Mouse (Mus musculus) heart, postnatal 4 days (tissue): ENCODE results near the gene Ntrk3. TPM values are rescaled to one million over a fixed set of nuclear protein-coding genes. Genes with fewer than 3 reads are reported as not detected.

Experiments used
- DNase-seq: peaks from one replicate; pipeline ENCODE4 v3.0.0; 2021
- total RNA-seq, 2 experiments: library from RNA; stranded (reverse); gene quantifications; 2 replicates each; pipeline ENCODE4 v1.2.3; 2021

The Ntrk3 gene
- total RNA-seq, 2 experiments from 2014 or later, result 4.0 to 5.1 TPM

- no peak for DNase-seq
These were observed 116.7 kb downstream of the Ntrk3 start for GRCm38 (mm10) chr7:78621115-78621514.

DNA sequence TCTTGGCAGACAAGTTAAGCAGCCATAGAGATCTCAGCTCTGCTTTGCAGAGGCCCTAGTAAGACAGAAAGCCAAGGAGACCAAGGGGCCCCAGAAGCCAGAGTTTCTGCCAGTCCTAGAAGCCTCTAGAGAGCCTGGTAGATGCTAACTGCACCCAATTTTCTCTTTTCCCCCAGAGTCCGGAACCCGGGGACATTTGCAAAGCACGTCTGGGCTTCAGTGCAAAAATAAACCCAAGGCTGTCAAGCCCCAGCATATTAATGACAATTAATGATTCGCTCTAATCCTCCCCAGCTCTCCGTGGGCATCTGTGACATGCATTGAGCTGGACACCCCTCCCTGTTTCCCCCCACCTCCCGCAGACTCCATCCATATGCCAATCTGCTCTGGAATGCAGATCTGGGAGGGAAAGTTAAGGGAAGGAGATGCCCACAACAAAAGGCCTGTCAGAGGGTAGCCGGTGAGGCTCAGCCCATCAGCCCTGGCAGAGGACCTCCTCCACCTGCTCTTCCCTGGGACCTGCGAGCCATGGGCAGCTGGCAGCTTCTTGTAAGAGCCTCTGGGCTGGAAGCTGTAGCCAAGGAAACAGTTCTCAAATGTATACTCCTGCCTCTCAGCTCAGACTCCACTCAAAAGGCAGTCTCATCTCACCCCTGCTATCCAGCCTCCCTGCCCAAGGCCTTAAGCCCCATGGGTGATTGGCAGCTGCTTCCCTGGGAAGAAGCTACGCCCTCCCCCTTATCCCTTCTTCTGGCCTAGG is 117.8 kb downstream of the Ntrk3 start:
- no peak for DNase-seq

DNA sequence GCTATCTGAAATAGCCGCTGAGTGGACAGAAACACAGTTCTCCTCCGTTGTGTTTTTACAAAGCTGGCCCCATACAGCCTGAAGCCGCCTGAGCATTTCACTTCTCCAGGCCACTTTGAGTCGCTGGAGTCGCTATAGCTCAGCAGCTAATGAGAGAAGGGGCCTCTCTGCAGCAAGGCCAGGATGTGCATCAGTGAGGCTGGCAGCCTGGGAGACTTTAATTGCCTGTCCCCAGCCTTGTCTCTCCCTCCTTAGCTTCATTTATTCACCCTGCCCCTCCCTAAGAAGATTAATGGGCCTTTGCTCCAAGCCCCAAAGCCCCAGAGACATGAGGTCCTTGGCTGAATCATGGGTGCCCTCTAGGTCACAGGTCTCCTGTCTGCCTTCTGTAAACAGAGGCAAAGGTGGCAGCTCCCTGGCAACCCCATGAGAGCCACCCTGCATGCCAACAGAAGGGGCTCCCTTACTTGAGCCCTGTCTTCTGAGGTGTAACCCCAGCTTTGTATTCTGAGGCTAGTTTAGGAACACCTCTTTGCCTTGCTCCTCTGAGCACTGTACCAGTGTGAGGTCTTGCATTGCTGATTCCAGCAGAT is 132.2 kb downstream of the Ntrk3 start:
- DNase-seq, result no peak

DNA sequence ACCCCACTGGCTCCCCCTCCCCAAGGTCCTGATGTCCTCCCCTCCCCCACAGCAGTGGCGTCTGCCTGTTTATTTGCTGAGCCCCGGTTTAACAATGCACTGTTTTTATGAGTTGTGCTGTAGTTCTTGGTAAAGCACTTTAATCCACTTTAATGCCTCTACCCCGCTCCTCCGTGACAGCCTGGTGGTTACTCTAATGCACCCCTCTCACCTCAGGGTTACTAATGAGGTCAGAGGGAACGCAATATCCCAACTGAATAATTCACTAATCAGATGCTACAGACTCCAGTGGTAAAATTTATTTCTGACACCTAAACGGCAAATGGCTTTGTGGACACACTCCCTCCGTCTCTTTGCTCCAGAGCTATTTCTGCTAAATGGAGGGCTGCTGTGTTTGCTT is 133.9 kb downstream of the Ntrk3 start:
- no peak for DNase-seq

DNA sequence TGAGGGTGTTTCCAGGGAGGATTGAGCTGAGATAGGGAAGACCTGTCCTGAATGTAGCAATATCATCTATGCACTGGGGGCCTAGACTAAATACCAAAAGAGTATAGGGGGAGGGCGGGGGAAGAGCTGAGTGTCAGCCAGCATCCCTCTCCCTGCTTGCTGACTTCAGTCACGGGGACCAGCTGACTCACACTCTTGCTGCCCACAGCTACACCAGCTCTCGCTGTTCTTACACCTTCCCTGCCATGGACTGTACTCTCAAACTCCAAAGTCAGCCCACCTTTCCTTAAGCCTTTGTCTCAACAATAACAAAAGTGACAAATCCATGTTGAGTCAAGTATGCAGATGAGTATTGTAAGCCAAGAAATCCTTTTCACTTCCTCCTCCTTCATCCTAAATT is 136.0 kb downstream of the Ntrk3 start:
- no peak for DNase-seq

DNA sequence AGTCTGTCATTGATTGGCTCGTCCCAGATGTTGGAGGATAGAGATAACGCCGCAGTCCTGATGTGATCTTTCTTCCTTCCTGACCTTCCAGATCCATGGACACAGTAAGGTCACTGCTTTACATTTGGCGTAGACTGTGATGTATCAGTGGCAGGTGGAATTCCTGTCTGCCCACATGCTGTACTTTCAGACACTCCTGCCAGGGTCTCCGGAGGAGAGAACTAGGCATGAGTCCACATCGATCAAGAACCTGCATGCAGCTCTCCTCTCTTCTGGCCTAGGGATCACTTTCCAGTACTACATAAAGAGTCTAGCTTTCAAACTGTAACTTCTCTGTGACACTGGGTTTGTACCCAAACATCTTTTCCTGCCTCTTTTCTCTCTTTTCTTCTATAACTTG is 136.9 kb downstream of the Ntrk3 start:
- DNase-seq, result no peak

DNA sequence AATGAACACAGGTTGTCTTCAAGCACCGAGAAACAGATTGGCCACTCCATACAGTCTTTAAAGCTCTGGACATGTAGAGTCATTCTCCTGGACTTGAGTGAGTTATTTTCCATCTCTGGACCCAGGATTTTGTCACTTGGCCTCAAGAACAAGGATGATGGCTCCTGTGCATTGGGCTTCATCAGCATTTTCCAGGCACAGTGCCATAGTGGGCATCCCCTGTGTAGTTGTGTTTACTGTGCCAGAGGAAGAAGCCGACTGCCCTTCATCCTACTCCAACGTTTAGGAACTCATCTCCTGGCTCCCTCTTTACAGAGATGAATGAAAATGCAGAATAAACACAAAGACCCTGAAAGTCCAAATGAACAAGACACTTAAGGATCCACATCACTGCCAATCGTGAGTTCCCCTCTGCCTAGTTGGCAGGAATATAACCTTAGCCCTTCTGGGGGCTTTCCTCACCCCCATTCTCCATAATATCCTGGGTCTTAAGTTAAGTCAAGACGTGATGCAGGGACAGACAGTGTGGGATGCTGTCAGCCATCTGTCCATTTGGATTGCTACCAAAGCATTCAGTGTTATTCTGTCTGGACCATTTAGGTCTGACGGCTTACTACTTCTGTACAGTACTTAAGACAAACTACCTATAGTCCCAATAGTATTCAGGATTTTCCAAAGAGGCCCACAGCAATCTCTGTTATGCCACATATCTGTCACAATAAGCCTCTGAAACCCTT is 137.7 kb downstream of the Ntrk3 start:
- no peak for DNase-seq

- DNase-seq, result no peak
These were observed 139.7 kb downstream of the Ntrk3 start for GRCm38 (mm10) chr7:78598147-78598546.

- no peak for DNase-seq
These were observed 140.3 kb downstream of the Ntrk3 start for GRCm38 (mm10) chr7:78597251-78598129.

- DNase-seq, result no peak
These were observed 141.3 kb downstream of the Ntrk3 start for GRCm38 (mm10) chr7:78596556-78596955.

GRCm38 (mm10) chr7:78595895-78596294 is 141.9 kb downstream of the Ntrk3 start:
- DNase-seq, result peak; percentile 65

DNA sequence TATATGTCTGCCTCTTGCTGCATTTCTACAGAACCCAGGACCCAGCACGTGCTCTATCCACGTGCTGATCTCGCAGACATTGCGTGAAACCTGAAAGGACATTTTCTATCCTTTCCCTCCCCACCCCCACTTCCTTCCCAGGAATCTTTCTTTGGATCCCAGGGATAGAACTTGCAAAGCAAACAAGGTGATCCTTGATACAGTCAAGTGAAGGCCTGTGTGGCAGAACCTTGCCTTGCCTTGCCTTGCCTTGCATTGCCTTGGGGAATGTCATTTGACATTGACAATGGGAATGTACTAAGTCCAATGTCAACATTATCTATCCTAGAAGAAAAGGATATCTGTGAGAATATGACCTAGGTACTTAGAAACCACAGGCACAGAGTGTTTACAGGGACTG is 144.9 kb downstream of the Ntrk3 start:
- DNase-seq, result no peak

- no peak for DNase-seq
These were observed 145.6 kb downstream of the Ntrk3 start for GRCm38 (mm10) chr7:78592172-78592571.

DNA sequence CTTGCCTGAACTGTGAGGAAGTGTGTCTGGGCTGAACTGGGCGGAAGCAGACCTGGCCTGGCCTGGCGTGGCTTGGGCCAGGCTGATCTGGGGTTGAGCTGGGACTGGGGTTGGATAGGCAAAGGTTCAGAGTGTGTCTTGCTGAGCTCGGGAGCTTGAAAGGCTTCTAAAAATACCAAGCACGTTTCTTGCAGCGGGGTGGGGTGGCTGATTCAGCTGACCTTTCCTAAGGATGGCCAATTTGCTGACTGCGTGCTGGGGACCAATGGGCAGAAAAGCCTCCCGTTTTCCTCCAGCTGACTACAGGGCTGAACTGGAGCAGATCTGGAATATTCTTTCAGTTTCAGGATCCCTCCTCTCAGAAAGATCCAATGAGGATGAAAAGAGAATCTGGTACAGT is 148.0 kb downstream of the Ntrk3 start:
- no peak for DNase-seq

DNA sequence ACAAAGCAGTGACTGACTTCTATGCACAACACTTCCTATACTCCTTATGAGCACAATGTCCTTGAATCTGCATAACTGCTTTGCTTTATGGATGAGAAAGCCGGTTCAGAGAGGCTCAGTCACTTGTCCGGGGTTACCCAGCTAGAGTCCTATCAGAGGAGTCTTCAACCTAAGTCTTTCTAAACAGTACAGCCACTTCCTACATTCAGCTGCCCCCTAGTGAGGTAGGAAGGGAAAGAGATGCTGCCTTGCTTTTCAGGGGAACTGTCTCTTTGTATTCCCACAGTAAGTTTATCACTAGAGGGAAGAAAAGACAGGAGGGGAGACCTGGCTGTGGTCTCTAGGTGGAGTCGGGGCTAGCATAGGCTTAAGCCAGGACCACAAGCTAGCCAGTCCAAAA is 151.0 kb downstream of the Ntrk3 start:
- no peak for DNase-seq

DNA sequence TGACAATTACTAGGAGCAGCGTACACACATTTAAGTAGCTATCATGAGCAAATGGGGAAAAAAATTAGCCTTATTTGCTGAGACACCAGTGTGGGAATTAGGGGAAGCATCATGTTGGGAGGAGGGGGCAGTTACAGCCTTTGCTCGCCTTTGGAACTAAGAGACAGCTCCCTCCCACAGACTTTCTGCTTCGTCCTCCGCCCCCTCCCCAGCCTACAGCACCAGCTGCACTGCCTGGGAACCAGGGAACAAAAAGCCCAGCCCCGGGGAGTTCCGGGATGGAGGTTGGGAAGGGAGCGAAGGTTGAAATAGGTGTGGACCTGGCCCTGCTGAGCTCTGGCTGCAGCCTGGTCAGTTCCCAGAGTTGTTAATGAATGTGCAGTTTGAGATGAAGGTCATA is 151.9 kb downstream of the Ntrk3 start:
- DNase-seq, result no peak

DNA sequence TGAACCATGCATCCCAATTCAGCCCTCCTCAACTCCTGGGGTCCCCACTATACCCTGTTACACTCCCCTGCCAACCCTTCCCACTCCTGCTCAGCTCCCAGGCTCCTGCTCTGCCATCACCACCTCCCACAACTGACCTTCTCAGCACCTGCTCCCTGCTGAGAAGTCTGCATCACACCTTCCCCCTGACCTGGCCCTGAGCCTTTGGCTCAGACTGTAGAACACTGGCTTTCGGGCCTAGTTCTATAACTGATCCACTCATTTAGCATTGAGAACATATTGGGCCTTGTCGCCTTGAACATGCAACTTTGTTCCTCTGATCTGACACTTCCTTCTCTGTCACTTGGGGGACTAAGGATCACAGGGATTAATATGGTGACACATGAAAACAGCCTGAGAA is 152.9 kb downstream of the Ntrk3 start:
- DNase-seq, result no peak

- no peak for DNase-seq
These were observed 153.3 kb downstream of the Ntrk3 start for GRCm38 (mm10) chr7:78584499-78584898.

GRCm38 (mm10) chr7:78583678-78584077 is 154.1 kb downstream of the Ntrk3 start:
- no peak for DNase-seq

GRCm38 (mm10) chr7:78581341-78581740 is 156.5 kb downstream of the Ntrk3 start:
- no peak for DNase-seq

DNA sequence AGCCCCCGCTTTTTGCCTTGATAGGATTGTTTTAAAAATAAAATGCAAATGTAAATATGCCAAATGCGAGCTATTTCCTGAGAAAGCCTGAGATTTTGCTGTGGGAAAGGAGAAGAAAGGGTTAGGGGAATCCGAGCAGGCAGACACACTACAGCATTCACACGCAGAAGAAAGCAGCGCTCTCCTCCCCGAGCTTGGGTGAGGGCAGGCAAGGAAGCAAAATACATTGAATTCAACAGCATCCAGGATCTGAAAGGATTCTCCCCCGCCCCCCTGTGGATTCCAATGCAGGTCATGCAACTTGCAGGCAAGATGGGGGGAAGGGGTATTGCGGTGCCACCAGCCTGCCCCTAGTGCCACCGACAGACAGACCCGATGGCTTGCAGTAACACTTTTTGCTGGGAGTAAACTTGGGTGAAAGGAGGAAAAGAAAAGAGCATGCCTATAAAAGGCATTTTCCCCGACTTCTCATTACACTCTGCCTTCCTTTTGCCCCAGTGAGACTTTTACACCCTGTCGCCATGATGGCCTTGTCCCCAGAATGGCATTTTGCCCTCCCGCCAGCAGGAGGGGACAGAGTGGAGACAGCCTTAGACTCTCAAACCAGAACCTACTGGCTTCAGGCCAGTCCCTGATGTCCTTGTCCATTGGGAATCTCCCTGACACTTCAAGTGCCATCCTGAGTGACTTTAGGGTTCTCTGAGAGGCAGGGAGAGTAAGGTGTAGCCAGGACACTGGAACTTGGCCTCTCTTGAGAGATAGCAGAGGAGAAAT is 158.2 kb downstream of the Ntrk3 start:
- DNase-seq, result peak; percentile 52
